Mouse (Mus musculus) cerebellum, adult 2 months (tissue): ENCODE measurements at regions not wholly inside any gene's neighbourhood (a gene's known extent, or its start where the extent isn't known, plus 50 kb on each side); places are given as distances from the start of the nearest gene placed in this dataset.

Source experiments
- CTCF ChIP-seq: fragments of 200-500 bp; IDR thresholded peaks from 2 replicates; pipeline ENCODE4 v1.5.1; 2011; ENCODE audit warnings: low read depth, mild to moderate bottlenecking, control low read depth, low read length, moderate library complexity, borderline replicate concordance; ENCODE audit not compliant: insufficient read depth
- POLR2A ChIP-seq: fragments of 200-500 bp; IDR thresholded peaks from 2 replicates; pipeline ENCODE4 v1.6.1; 2011; ENCODE audit warnings: low read length, control low read depth, borderline replicate concordance; ENCODE audit not compliant: insufficient read depth

DNA sequence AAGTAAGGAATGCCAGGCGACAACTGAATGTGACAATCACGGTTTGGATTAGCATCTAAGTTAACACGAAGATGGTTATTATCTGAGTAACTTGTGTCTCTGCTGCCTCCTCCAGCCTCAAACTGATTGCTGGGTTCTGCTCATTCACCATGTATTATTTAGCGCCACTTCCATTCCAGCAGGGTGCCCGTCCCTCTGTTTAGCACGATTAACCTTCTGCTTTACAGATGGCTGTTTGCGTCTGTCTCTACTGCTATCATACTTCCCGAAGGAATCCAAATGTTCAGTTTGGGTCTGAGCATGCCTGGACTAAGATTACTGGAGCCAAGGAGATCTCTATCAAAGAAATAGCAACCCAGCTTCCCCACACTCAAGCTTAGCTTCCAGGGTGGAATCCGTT is 95.6 kb downstream of the Cyp26a1 start:
- no peak for TF ChIP-seq POLR2A
- no peak for TF ChIP-seq CTCF
